Mouse (Mus musculus): ENCODE measurements around the gene Lcat. TPM values are rescaled to one million over a fixed set of nuclear protein-coding genes. Genes with fewer than 3 reads are reported as not detected.

The Lcat gene
- polyA plus RNA-seq, 1 experiment from 2014 or later, result 0.74 TPM

DNA sequence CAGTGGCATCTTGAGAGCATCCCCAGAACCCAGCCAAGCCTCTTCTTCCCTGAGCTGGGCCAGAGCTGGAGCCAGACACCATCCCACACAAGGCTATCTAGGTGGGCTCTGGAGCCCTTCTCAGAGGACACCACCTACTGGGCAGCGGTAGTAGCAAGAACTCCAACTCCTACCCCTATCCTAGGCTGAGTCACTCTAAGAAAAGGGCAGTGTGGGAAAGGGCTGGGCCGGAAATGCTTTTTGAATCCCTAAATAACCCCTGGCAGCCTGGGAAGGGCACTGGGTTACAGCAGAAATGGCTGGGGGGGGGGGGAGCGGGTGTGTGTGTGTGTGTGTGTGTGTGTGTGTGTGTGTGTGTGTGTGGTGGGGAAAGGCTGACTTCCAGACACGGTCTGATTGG is 14.6 kb upstream of the Lcat start:
- Histone ChIP-seq H3K9ac (replicated peaks; ENCODE audit: low read depth) (no peak overlapping the region), H3K4me1 (ENCODE audit: insufficient read depth, low read depth, low read length) (no peaks in the 10 kb centered on the region), H3K4me3 (ENCODE audit: low read depth, low read length) (no peak overlapping the region), H3K27me3 (replicated peaks; ENCODE audit: insufficient read depth, low read length) (no peaks in the 10 kb centered on the region), H3K36me3 (ENCODE audit: insufficient read depth, low read length) (peaks cover 5% of the 10 kb centered on the region; the same call in 1 of the 2 replicates), H3K4me2 (replicated peaks; ENCODE audit: low read depth, low read length) (no peak overlapping the region), H3K27ac (ENCODE audit: low read length) (no peak overlapping the region), H3K9me3 (ENCODE audit: low read length) (no peaks in the 10 kb centered on the region)
- DNase-seq (ENCODE audit: low spot score) (peak; percentile 27), ATAC-seq (peak; percentile 75)
- 43% methylated on average over 3 of the region's 4 CpGs for WGBS
- TF ChIP-seq CTCF (IDR thresholded peaks at IDR 0.05) (peak; percentile 47), EP300 (IDR thresholded peaks at IDR 0.05) (no peak)

DNA sequence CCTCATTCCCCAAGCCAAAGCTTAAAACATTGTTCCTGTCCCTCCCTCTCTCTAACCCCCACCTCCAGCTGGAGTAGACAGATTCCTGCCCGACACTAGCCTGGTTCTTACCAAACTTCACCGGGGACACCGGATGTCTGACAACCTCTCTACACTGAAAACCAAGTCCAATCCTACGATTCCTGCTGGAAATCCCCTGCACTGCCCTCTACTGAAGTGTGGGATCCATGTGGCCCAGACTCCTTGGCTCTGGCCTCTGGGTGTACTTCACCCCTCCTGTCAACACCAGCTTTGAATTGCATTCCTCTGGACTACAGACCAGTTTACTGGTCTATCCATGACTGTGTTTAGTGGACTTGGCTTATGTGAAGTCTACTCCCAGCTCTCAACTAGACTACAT is 13.4 kb upstream of the Lcat start:
- ATAC-seq (no peak), DNase-seq (ENCODE audit: low spot score) (no peak)
- H3K4me2 ChIP-seq (replicated peaks; ENCODE audit: low read depth, low read length), result no peak overlapping the region
- H3K9me3 ChIP-seq (ENCODE audit: low read length), result no peaks in the 10 kb centered on the region
- H3K27ac ChIP-seq (ENCODE audit: low read length), result no peak overlapping the region
- H3K36me3 ChIP-seq (ENCODE audit: insufficient read depth, low read length), result peaks cover 8% of the 10 kb centered on the region; the same call in 1 of the 2 replicates
- 85% methylated on average over 4 of the region's 4 CpGs for WGBS
- no peak for TF ChIP-seq CTCF (IDR thresholded peaks at IDR 0.05)
- TF ChIP-seq EP300 (IDR thresholded peaks at IDR 0.05), result no peak
- H3K4me3 ChIP-seq (ENCODE audit: low read depth, low read length), result no peak overlapping the region
- H3K4me1 ChIP-seq (ENCODE audit: insufficient read depth, low read depth, low read length), result no peaks in the 10 kb centered on the region
- no peak overlapping the region for H3K9ac ChIP-seq (replicated peaks; ENCODE audit: low read depth)
- H3K27me3 ChIP-seq (replicated peaks; ENCODE audit: insufficient read depth, low read length), result no peaks in the 10 kb centered on the region

DNA sequence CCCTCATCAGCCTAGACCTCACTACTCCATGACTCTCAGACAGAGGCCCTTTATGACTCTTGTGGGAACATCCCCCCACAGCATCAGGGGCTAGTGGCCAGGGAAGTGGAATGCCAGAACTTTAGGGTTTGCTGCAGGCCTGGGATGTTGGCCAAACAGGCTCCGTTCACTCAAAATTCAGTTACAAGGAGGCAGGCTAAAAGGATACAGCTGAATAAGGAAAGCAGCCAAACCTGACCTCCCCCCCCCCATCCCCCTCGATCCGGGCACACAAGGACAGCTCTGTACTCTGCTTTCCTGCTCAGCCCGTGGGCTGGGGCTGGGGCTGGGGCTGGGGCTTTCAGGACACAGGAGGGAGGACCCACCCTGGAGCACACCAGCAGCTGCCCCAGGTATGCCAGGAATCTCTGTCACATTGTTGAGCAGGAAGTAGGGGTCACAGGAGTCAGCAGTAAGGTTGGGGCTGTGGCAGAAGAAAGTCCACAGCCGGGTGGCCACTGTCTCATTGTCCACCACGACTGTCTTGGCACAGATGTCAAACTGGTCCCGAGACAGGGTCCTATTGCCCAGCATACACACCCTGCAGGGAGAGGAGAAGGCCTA is 8.0 kb upstream of the Lcat start:
- Histone ChIP-seq H3K9me3 (ENCODE audit: low read length) (no peaks in the 10 kb centered on the region), H3K27me3 (replicated peaks; ENCODE audit: insufficient read depth, low read length) (no peaks in the 10 kb centered on the region), H3K27ac (ENCODE audit: low read length) (no peak overlapping the region), H3K36me3 (ENCODE audit: insufficient read depth, low read length) (peaks cover 32% of the 10 kb centered on the region; the same call in 1 of the 2 replicates), H3K4me2 (replicated peaks; ENCODE audit: low read depth, low read length) (no peak overlapping the region), H3K4me1 (ENCODE audit: insufficient read depth, low read depth, low read length) (no peaks in the 10 kb centered on the region), H3K4me3 (ENCODE audit: low read depth, low read length) (no peak overlapping the region), H3K9ac (replicated peaks; ENCODE audit: low read depth) (no peak overlapping the region)
- TF ChIP-seq CTCF (IDR thresholded peaks at IDR 0.05) (no peak), EP300 (IDR thresholded peaks at IDR 0.05) (no peak)
- ATAC-seq, result peak; percentile 53
- DNase-seq (ENCODE audit: low spot score), result no peak
- WGBS, result 21% methylated on average over 7 of the region's 7 CpGs

DNA sequence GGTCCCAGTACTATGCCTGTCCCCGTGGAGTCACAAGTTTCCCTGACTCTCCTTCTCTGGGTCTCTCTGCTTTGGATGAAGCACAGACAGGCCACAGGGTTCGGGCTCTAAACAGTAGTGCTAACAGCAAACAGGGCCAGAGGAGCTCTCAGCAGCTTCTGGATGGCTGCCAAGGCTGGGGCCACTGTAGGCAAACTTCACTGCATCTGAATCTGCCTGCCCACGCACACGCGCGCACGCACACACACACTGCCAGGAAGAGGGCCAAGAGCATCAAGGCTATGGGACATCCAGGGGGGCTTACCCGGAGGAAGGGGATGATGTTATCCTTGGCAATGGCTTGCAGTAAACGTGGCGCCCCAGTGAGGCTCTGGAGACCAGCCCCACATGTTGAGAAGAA is 6.2 kb upstream of the Lcat start:
- no peaks in the 10 kb centered on the region for H3K9me3 ChIP-seq (ENCODE audit: low read length)
- H3K27me3 ChIP-seq (replicated peaks; ENCODE audit: insufficient read depth, low read length), result no peaks in the 10 kb centered on the region
- TF ChIP-seq CTCF (IDR thresholded peaks at IDR 0.05), result no peak
- no peak for TF ChIP-seq EP300 (IDR thresholded peaks at IDR 0.05)
- ATAC-seq, result peak; percentile 46
- no peak overlapping the region for H3K27ac ChIP-seq (ENCODE audit: low read length)
- H3K36me3 ChIP-seq (ENCODE audit: insufficient read depth, low read length), result peaks cover 35% of the 10 kb centered on the region; the same call in 1 of the 2 replicates
- WGBS, result 33% methylated on average over 10 of the region's 10 CpGs
- no peak overlapping the region for H3K4me2 ChIP-seq (replicated peaks; ENCODE audit: low read depth, low read length)
- no peak overlapping the region for H3K9ac ChIP-seq (replicated peaks; ENCODE audit: low read depth)
- H3K4me1 ChIP-seq (ENCODE audit: insufficient read depth, low read depth, low read length), result no peaks in the 10 kb centered on the region
- H3K4me3 ChIP-seq (ENCODE audit: low read depth, low read length), result no peak overlapping the region
- peak; percentile 28 for DNase-seq (ENCODE audit: low spot score)

DNA sequence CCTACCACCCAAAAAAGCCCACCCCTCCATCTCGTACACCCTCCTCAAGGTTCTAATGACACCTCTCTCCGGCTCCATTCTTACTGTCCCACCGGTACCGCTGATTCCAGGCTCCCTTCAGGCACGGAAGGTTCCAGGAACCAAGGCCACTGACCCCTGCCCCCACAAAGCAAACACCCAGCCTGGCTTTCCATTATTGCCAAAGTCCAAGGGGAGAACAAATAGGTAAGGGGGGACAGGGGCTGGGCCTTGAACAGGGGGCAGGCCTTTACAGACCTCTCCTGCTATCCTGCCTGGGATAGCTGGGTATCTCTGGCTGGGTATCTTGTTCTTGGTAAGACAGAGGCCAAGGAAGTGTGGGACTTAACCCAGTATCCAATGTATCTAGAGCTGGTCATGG is 640 bp downstream of the Lcat start:
- Histone ChIP-seq H3K4me3 (ENCODE audit: low read depth, low read length) (no peak overlapping the region), H3K27ac (ENCODE audit: low read length) (no peak overlapping the region), H3K4me2 (replicated peaks; ENCODE audit: low read depth, low read length) (no peak overlapping the region), H3K9ac (replicated peaks; ENCODE audit: low read depth) (no peak overlapping the region), H3K36me3 (ENCODE audit: insufficient read depth, low read length) (peaks cover 23% of the 10 kb centered on the region; the same call in 1 of the 2 replicates), H3K4me1 (ENCODE audit: insufficient read depth, low read depth, low read length) (no peaks in the 10 kb centered on the region), H3K9me3 (ENCODE audit: low read length) (no peaks in the 10 kb centered on the region), H3K27me3 (replicated peaks; ENCODE audit: insufficient read depth, low read length) (no peaks in the 10 kb centered on the region)
- no peak for ATAC-seq
- no peak for DNase-seq (ENCODE audit: low spot score)
- TF ChIP-seq CTCF (IDR thresholded peaks at IDR 0.05) (no peak), EP300 (IDR thresholded peaks at IDR 0.05) (no peak)
- 92% methylated on average over 5 of the region's 5 CpGs for WGBS

DNA sequence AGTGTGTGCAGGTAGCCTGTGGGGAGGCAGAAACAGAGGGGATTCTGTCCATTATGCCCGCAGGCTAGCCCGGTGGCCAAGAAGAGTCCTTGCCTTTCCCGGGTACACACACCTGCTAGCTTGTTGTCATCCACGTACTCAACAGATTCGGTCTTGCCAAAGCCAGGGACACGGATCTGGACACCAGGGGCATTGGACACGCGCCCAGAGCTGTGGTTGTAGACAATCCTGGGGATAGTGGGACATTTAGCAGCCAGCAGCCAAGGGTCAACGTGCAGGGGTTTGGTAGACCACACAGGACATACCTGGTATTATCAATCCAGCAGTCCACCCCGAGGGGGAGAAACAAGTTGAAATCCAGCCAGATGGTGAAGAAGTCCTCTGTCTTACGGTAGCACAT is 1.2 kb downstream of the Lcat start:
- WGBS, result 88% methylated on average over 11 of the region's 11 CpGs
- DNase-seq (ENCODE audit: low spot score), result no peak
- H3K9me3 ChIP-seq (ENCODE audit: low read length), result no peaks in the 10 kb centered on the region
- H3K27ac ChIP-seq (ENCODE audit: low read length), result no peak overlapping the region
- peaks cover 18% of the 10 kb centered on the region; the same call in 1 of the 2 replicates for H3K36me3 ChIP-seq (ENCODE audit: insufficient read depth, low read length)
- no peak for TF ChIP-seq CTCF (IDR thresholded peaks at IDR 0.05)
- TF ChIP-seq EP300 (IDR thresholded peaks at IDR 0.05), result no peak
- H3K4me3 ChIP-seq (ENCODE audit: low read depth, low read length), result no peak overlapping the region
- no peak overlapping the region for H3K4me2 ChIP-seq (replicated peaks; ENCODE audit: low read depth, low read length)
- no peak overlapping the region for H3K9ac ChIP-seq (replicated peaks; ENCODE audit: low read depth)
- no peak for ATAC-seq
- H3K27me3 ChIP-seq (replicated peaks; ENCODE audit: insufficient read depth, low read length), result no peaks in the 10 kb centered on the region
- no peaks in the 10 kb centered on the region for H3K4me1 ChIP-seq (ENCODE audit: insufficient read depth, low read depth, low read length)

Data from lung, postnatal 0 days (tissue).